Mouse (Mus musculus): ENCODE measurements around the gene Ncoa5.

DNA sequence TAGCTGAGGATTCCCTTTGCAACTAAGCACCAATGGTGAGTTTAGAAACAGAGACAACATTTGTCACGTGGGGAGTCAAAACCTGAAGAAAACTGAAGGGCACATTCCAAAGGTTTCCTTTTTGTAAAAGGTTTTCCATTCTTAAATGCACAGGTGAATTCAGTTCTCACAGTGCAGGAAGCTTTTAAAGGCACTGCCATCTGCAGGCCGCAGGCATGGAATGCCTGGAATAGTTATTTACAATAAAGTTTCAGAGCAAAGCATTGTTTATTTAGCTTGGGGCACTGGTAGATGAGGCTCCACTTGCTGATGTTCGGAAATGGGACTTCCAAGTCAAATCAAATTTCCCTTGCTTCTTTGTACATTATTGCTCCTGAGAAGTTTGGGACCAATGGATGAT lies 2.1 kb downstream of the Ncoa5 start:
- peak; percentile 65 for TF ChIP-seq CTCF (IDR thresholded peaks at IDR 0.05; ENCODE audit: low read depth)
- no peak for TF ChIP-seq EP300 (optimal IDR thresholded peaks at IDR 0.05)

All from stomach, postnatal 0 days (tissue).